Mouse (Mus musculus) spleen, adult 12 weeks (tissue): ENCODE data around the gene Zfp799.

Source experiments
- DNase-seq: peaks from one replicate; pipeline ENCODE4 v3.0.0; 2022; ENCODE audit warnings: low spot score

The Zfp799 gene

GRCm38 (mm10) chr17:32787436-32788093, 42.5 kb downstream of the Zfp799 start:
- DNase-seq, result no peak

- no peak for DNase-seq
Measured at GRCm38 (mm10) chr17:32786944-32787343, 43.1 kb downstream of the Zfp799 start.

- no peak for DNase-seq
Measured at GRCm38 (mm10) chr17:32785656-32786055, 44.4 kb downstream of the Zfp799 start.

GRCm38 (mm10) chr17:32777564-32777963, 52.5 kb downstream of the Zfp799 start:
- no peak for DNase-seq

GRCm38 (mm10) chr17:32771213-32771612, 58.8 kb downstream of the Zfp799 start:
- no peak for DNase-seq

- no peak for DNase-seq
Measured at GRCm38 (mm10) chr17:32766422-32766821, 63.6 kb downstream of the Zfp799 start.
